Mouse (Mus musculus): ENCODE data around the gene Traf3. TPM values are rescaled to one million over a fixed set of nuclear protein-coding genes. Genes with fewer than 3 reads are reported as not detected.

Traf3 gene
- total RNA-seq, 1 experiment: 12.4 TPM

DNA sequence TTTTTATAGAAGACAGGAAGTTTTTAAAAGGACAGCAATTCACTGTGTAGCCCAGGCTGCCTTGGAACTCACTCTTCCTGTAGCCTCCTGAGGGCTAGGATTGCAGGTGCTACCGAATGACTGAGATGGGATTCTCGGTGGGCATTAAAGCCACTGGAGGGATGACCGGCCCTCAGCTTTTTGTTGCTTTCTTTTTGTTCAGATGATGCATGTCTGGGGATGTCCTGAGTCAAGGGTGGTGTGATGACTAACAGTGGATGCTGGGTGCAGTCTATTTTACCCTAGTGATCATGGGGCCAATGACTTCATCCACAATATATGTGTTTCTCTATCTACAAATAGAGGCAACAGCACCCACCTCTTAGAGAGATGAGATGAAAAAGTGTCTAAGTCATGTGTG lies 20.8 kb downstream of the Traf3 start:
- in situ Hi-C loops (cut with MboI; ENCODE audit: low sequenced_read_pairs in 2 of 2, unreplicated experiment in 2 of 2): no loop called here
- H3K9me3 ChIP-seq (ENCODE audit: control insufficient read depth, insufficient read depth, low read depth, low read length): no peaks in the 10 kb centered on the region
- H3K9ac ChIP-seq (ENCODE audit: insufficient read depth, low read depth, low read length, poor library complexity, severe bottlenecking): no peak overlapping the region
- DNase-seq (ENCODE audit: low read depth, low spot score): no peak
- peaks cover 0 to 8% of the 10 kb centered on the region in 2 experiments; a peak in 2 of 4 replicates for H3K4me1 ChIP-seq (ENCODE audit: control insufficient read depth in 2 of 2, insufficient read depth in 2 of 2, low read length in 2 of 2, poor library complexity in 1 of 2)
- no peak for TF ChIP-seq HCFC1 (IDR thresholded peaks at IDR 0.05; ENCODE audit: borderline replicate concordance, insufficient read depth, low read length)
- TF ChIP-seq CHD2 (IDR thresholded peaks at IDR 0.05; ENCODE audit: low read depth, low read length): no peak
- TF ChIP-seq ZC3H11A (IDR thresholded peaks at IDR 0.05; ENCODE audit: borderline replicate concordance, low read depth, low read length): no peak
- TF ChIP-seq MAFK (IDR thresholded peaks at IDR 0.05; ENCODE audit: insufficient read depth, low read depth, low read length): no peak
- H3K36me3 ChIP-seq (ENCODE audit: control insufficient read depth, insufficient read depth, low read length, poor library complexity, severe bottlenecking): no peaks in the 10 kb centered on the region
- no peak overlapping the region for H3K27ac ChIP-seq (ENCODE audit: insufficient read depth, low read depth, low read length, poor library complexity, severe bottlenecking)
- no peak overlapping the region for H3K4me3 ChIP-seq (ENCODE audit: insufficient read depth in 1 of 2, low read depth in 1 of 2, low read length in 2 of 2, poor library complexity in 1 of 2, severe bottlenecking in 1 of 2)

DNA sequence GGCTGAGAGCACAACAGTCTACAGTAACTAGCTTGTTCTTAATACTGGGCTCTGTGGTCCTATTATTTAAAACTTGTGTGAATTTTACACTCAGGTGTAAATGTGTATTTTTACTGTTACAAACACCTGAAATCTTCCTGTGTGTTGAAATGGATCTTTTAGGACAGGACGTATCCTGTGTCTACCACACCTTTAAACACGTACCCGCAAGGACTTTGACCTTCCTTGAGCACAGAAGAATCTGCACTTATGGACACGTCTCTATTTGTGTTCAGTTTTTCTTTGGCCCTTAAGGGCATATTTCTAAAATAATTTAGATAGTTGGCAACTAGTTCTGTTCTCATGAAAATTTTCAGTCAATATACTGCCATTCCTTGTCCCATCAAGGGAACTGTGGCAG lies 22.1 kb downstream of the Traf3 start:
- peaks cover 0 to 8% of the 10 kb centered on the region in 2 experiments; a peak in 2 of 4 replicates for H3K4me1 ChIP-seq (ENCODE audit: control insufficient read depth in 2 of 2, insufficient read depth in 2 of 2, low read length in 2 of 2, poor library complexity in 1 of 2)
- H3K36me3 ChIP-seq (ENCODE audit: control insufficient read depth, insufficient read depth, low read length, poor library complexity, severe bottlenecking): no peaks in the 10 kb centered on the region

DNA sequence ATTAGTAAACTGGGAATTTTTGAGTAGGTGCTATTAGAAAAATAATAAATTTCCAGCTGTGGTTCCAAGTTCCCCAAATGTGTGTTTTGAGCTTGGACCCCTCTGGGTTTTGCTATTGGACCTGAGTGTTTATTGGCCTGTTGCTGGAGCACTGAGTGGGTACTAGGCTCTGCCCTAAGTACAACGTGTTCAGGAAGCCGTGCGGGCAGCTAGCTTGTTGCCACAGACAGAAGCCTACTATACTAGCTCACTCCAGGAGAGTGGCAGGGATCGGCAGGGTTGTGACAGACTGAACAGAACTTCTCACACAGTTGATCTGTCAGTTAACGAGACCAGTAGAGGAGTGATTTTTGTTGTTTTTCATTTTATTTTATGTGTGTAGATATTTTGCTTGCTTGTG lies 24.2 kb downstream of the Traf3 start:
- TF ChIP-seq MAFK (IDR thresholded peaks at IDR 0.05; ENCODE audit: insufficient read depth, low read depth, low read length) (no peak), HCFC1 (IDR thresholded peaks at IDR 0.05; ENCODE audit: borderline replicate concordance, insufficient read depth, low read length) (no peak), ZNF384 (IDR thresholded peaks at IDR 0.05; ENCODE audit: low read depth, low read length) (no peak), CHD2 (IDR thresholded peaks at IDR 0.05; ENCODE audit: low read depth, low read length) (no peak), ZC3H11A (IDR thresholded peaks at IDR 0.05; ENCODE audit: borderline replicate concordance, low read depth, low read length) (no peak)
- DNase-seq (ENCODE audit: low read depth, low spot score): no peak
- in situ Hi-C loops (cut with MboI; ENCODE audit: low sequenced_read_pairs in 2 of 2, unreplicated experiment in 2 of 2): no loop called here
- Histone ChIP-seq H3K27ac (ENCODE audit: insufficient read depth, low read depth, low read length, poor library complexity, severe bottlenecking) (no peak overlapping the region), H3K4me1 (ENCODE audit: control insufficient read depth in 2 of 2, insufficient read depth in 2 of 2, low read length in 2 of 2, poor library complexity in 1 of 2) (peaks cover 0 to 9% of the 10 kb centered on the region in 2 experiments; a peak in 2 of 4 replicates), H3K9ac (ENCODE audit: insufficient read depth, low read depth, low read length, poor library complexity, severe bottlenecking) (no peak overlapping the region), H3K36me3 (ENCODE audit: control insufficient read depth, insufficient read depth, low read length, poor library complexity, severe bottlenecking) (no peaks in the 10 kb centered on the region), H3K4me3 (ENCODE audit: insufficient read depth in 1 of 2, low read depth in 1 of 2, low read length in 2 of 2, poor library complexity in 1 of 2, severe bottlenecking in 1 of 2) (no peak overlapping the region), H3K9me3 (ENCODE audit: control insufficient read depth, insufficient read depth, low read depth, low read length) (no peaks in the 10 kb centered on the region)

More for the DNA sequence above, 22.1 kb downstream of the Traf3 start:
- DNase-seq (ENCODE audit: low read depth, low spot score): no peak
- H3K27ac ChIP-seq (ENCODE audit: insufficient read depth, low read depth, low read length, poor library complexity, severe bottlenecking): no peak overlapping the region
- H3K9me3 ChIP-seq (ENCODE audit: control insufficient read depth, insufficient read depth, low read depth, low read length): no peaks in the 10 kb centered on the region
- TF ChIP-seq ZC3H11A (IDR thresholded peaks at IDR 0.05; ENCODE audit: borderline replicate concordance, low read depth, low read length) (no peak), MAFK (IDR thresholded peaks at IDR 0.05; ENCODE audit: insufficient read depth, low read depth, low read length) (no peak), HCFC1 (IDR thresholded peaks at IDR 0.05; ENCODE audit: borderline replicate concordance, insufficient read depth, low read length) (no peak), ZNF384 (IDR thresholded peaks at IDR 0.05; ENCODE audit: low read depth, low read length) (no peak), CHD2 (IDR thresholded peaks at IDR 0.05; ENCODE audit: low read depth, low read length) (no peak)
- H3K9ac ChIP-seq (ENCODE audit: insufficient read depth, low read depth, low read length, poor library complexity, severe bottlenecking): no peak overlapping the region
- in situ Hi-C loops (cut with MboI; ENCODE audit: low sequenced_read_pairs in 2 of 2, unreplicated experiment in 2 of 2): no loop called here
- no peak overlapping the region for H3K4me3 ChIP-seq (ENCODE audit: insufficient read depth in 1 of 2, low read depth in 1 of 2, low read length in 2 of 2, poor library complexity in 1 of 2, severe bottlenecking in 1 of 2)

DNA sequence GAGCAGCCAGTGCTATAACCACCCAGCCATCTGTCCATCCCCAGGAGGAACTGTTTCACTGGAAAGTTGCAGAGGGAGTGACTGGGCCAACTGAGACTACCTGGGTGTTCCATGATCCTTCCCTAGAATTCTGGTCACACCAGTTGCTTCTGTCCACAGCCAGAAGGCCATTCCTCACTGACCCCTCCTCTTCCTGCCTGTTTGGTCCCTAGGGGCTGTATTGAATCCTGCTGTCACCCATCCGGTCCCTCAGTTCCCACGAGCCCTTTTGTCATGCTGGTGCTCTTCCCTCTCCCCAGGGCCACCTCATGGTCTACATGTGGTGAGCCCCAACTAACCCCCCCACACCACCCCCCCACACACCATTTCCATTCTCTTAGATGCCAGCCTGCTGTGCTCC lies 24.7 kb downstream of the Traf3 start:
- no peaks in the 10 kb centered on the region for H3K36me3 ChIP-seq (ENCODE audit: control insufficient read depth, insufficient read depth, low read length, poor library complexity, severe bottlenecking)
- no peak for DNase-seq (ENCODE audit: low read depth, low spot score)
- TF ChIP-seq ZNF384 (IDR thresholded peaks at IDR 0.05; ENCODE audit: low read depth, low read length) (no peak), HCFC1 (IDR thresholded peaks at IDR 0.05; ENCODE audit: borderline replicate concordance, insufficient read depth, low read length) (no peak), MAFK (IDR thresholded peaks at IDR 0.05; ENCODE audit: insufficient read depth, low read depth, low read length) (no peak), CHD2 (IDR thresholded peaks at IDR 0.05; ENCODE audit: low read depth, low read length) (no peak), ZC3H11A (IDR thresholded peaks at IDR 0.05; ENCODE audit: borderline replicate concordance, low read depth, low read length) (no peak)
- H3K4me1 ChIP-seq (ENCODE audit: control insufficient read depth in 2 of 2, insufficient read depth in 2 of 2, low read length in 2 of 2, poor library complexity in 1 of 2): peaks cover 0 to 9% of the 10 kb centered on the region in 2 experiments; a peak in 2 of 4 replicates
- no peak overlapping the region for H3K27ac ChIP-seq (ENCODE audit: insufficient read depth, low read depth, low read length, poor library complexity, severe bottlenecking)
- no peak overlapping the region for H3K4me3 ChIP-seq (ENCODE audit: insufficient read depth in 1 of 2, low read depth in 1 of 2, low read length in 2 of 2, poor library complexity in 1 of 2, severe bottlenecking in 1 of 2)
- in situ Hi-C loops (cut with MboI; ENCODE audit: low sequenced_read_pairs in 2 of 2, unreplicated experiment in 2 of 2): no loop called here
- no peak overlapping the region for H3K9ac ChIP-seq (ENCODE audit: insufficient read depth, low read depth, low read length, poor library complexity, severe bottlenecking)
- no peaks in the 10 kb centered on the region for H3K9me3 ChIP-seq (ENCODE audit: control insufficient read depth, insufficient read depth, low read depth, low read length)

DNA sequence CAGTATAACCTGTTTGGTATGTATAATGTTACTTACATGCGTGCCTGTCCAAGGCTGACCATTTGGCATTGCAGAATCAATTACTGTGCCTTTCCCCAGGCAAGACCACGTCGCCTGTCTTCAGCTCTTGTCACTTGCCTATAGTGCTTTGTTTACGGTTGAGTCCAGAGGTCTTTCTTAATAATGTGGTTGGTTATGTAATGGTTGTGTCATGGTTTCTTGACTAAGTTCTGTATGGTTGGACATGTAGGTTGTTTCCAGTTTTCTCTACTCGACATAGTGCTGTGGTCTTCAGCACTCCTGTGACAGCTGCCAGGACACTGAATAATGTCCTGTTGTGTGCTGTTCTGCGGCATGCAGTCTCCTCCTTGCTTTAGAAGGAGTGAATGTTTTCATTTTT lies 26.6 kb downstream of the Traf3 start:
- no peak overlapping the region for H3K27ac ChIP-seq (ENCODE audit: insufficient read depth, low read depth, low read length, poor library complexity, severe bottlenecking)
- H3K4me3 ChIP-seq (ENCODE audit: insufficient read depth in 1 of 2, low read depth in 1 of 2, low read length in 2 of 2, poor library complexity in 1 of 2, severe bottlenecking in 1 of 2): no peak overlapping the region
- H3K9me3 ChIP-seq (ENCODE audit: control insufficient read depth, insufficient read depth, low read depth, low read length): no peaks in the 10 kb centered on the region
- no peak overlapping the region for H3K9ac ChIP-seq (ENCODE audit: insufficient read depth, low read depth, low read length, poor library complexity, severe bottlenecking)
- TF ChIP-seq MAFK (IDR thresholded peaks at IDR 0.05; ENCODE audit: insufficient read depth, low read depth, low read length) (no peak), HCFC1 (IDR thresholded peaks at IDR 0.05; ENCODE audit: borderline replicate concordance, insufficient read depth, low read length) (no peak), ZNF384 (IDR thresholded peaks at IDR 0.05; ENCODE audit: low read depth, low read length) (no peak), ZC3H11A (IDR thresholded peaks at IDR 0.05; ENCODE audit: borderline replicate concordance, low read depth, low read length) (no peak), CHD2 (IDR thresholded peaks at IDR 0.05; ENCODE audit: low read depth, low read length) (no peak)
- in situ Hi-C loops (cut with MboI; ENCODE audit: low sequenced_read_pairs in 2 of 2, unreplicated experiment in 2 of 2): no loop called here
- peaks cover 0 to 9% of the 10 kb centered on the region in 2 experiments; a peak in 2 of 4 replicates for H3K4me1 ChIP-seq (ENCODE audit: control insufficient read depth in 2 of 2, insufficient read depth in 2 of 2, low read length in 2 of 2, poor library complexity in 1 of 2)
- no peak for DNase-seq (ENCODE audit: low read depth, low spot score)
- no peaks in the 10 kb centered on the region for H3K36me3 ChIP-seq (ENCODE audit: control insufficient read depth, insufficient read depth, low read length, poor library complexity, severe bottlenecking)

All from ES-E14 (cell line).